8 mouse cellular contexts compared by ENCODE assay signal in the genomic region with DNA sequence AGATGAGACGGTGACA. TPM values are rescaled to one million over a fixed set of nuclear protein-coding genes. Genes with fewer than 3 reads are reported as not detected.
DNase-seq lines count a peak whose midpoint lies in the region; ATAC-seq and TF ChIP-seq lines count a peak whose summit lies in the region.

A gene (plus strand): TSS at position 8 of the 16 bp plus-strand sequence.

- peaks cover 23% of the 10 kb centered on the region for H3K4me1 ChIP-seq in heart, embryonic 12.5 days (replicated peaks)
- H3K4me1 ChIP-seq in bone marrow, adult 2 months (ENCODE audit: control insufficient read depth, insufficient read depth, low read length) = peaks cover 2% of the 10 kb centered on the region
- H3K4me1 ChIP-seq in limb, embryonic 14.5 days (ENCODE audit: control insufficient read depth, insufficient read depth, low read length) = peaks cover 11% of the 10 kb centered on the region; the same call in 1 of the 2 replicates

- DNase-seq in heart, adult 18-20 months = no peak
- no peak for DNase-seq in heart, postnatal 25 days (ENCODE audit: low spot score)
- no peak for DNase-seq in limb, embryonic 14.5 days (ENCODE audit: low spot score)
- no peak for DNase-seq in right cerebral cortex, postnatal 4 days
- no peak for DNase-seq in thymus, postnatal 4 days
- no peak for DNase-seq in right cerebral cortex, postnatal 36 days (ENCODE audit: low spot score in 2 of 2)

- H3K4me3 ChIP-seq in heart, embryonic 12.5 days = peak within 1 kb of the TSS; percentile 87
- peak within 1 kb of the TSS; percentile 51 for H3K4me3 ChIP-seq in bone marrow, adult 2 months (replicated peaks; ENCODE audit: control insufficient read depth, low read depth, low read length)
- H3K4me3 ChIP-seq in limb, embryonic 14.5 days (replicated peaks; ENCODE audit: low read length) = peak within 1 kb of the TSS; percentile 87

- no peak for TF ChIP-seq CTCF in bone marrow, adult 2 months (IDR thresholded peaks at IDR 0.05; ENCODE audit: control insufficient read depth, insufficient read depth, low read length)

- H3K27ac ChIP-seq in heart, embryonic 12.5 days (ENCODE audit: poor library complexity, severe bottlenecking) = peak within 1 kb of the TSS; percentile 89
- no peak within 1 kb of the TSS; the same call in 1 of the 2 replicates for H3K27ac ChIP-seq in bone marrow, adult 2 months (ENCODE audit: control insufficient read depth, insufficient read depth, low read depth, low read length, poor library complexity)
- peak within 1 kb of the TSS; percentile 86 for H3K27ac ChIP-seq in limb, embryonic 14.5 days (replicated peaks; ENCODE audit: low read depth, low read length)

- intact Hi-C loops in heart, postnatal 25 days (cut with DNase I) = no loop called here

- WGBS in heart, embryonic 12.5 days = 0% methylated on average over 1 of the region's 1 CpGs
- 0% methylated on average over 1 of the region's 1 CpGs for WGBS in bone marrow, adult 2 months
- WGBS in limb, embryonic 14.5 days = 0% methylated on average over 1 of the region's 1 CpGs

- peak within 1 kb of the TSS; percentile 76 for H3K4me2 ChIP-seq in heart, embryonic 12.5 days
- H3K4me2 ChIP-seq in limb, embryonic 14.5 days (replicated peaks; ENCODE audit: low read depth, low read length, severe bottlenecking) = peak within 1 kb of the TSS; percentile 80

- ATAC-seq in heart, embryonic 12.5 days (ENCODE audit: insufficient number of reproducible peaks, low FRiP score) = no peak
- no peak for ATAC-seq in limb, embryonic 14.5 days (ENCODE audit: low FRiP score, low read depth)

- peaks cover 33% of the 10 kb centered on the region for H3K36me3 ChIP-seq in heart, embryonic 12.5 days
- peaks cover 33% of the 10 kb centered on the region for H3K36me3 ChIP-seq in limb, embryonic 14.5 days (ENCODE audit: control insufficient read depth, insufficient read depth, low read length)

- no peak for TF ChIP-seq POLR2A in bone marrow, adult 2 months (IDR thresholded peaks at IDR 0.05; ENCODE audit: borderline replicate concordance, control insufficient read depth, low read depth, low read length)
- no peak for TF ChIP-seq POLR2A in limb, embryonic 14.5 days (IDR thresholded peaks at IDR 0.05; ENCODE audit: borderline replicate concordance, extremely low read depth, insufficient read depth, insufficient read length)

- no peaks in the 10 kb centered on the region for H3K9me3 ChIP-seq in heart, embryonic 12.5 days (replicated peaks)
- H3K9me3 ChIP-seq in limb, embryonic 14.5 days (ENCODE audit: control insufficient read depth, low read length) = no peaks in the 10 kb centered on the region

- no peaks in the 10 kb centered on the region for H3K27me3 ChIP-seq in heart, embryonic 12.5 days (replicated peaks)
- no peaks in the 10 kb centered on the region for H3K27me3 ChIP-seq in limb, embryonic 14.5 days (ENCODE audit: control insufficient read depth, insufficient read depth, low read length)

- peak within 1 kb of the TSS; percentile 97 for H3K9ac ChIP-seq in heart, embryonic 12.5 days
- peak within 1 kb of the TSS; percentile 77 for H3K9ac ChIP-seq in limb, embryonic 14.5 days (ENCODE audit: low read depth, low read length, severe bottlenecking)

RNA-seq across cellular contexts. Expression of the gene that starts here (rescaled TPM):
- 14.3 and 15.2 TPM in 2 replicates for polyA plus RNA-seq in heart, embryonic 12.5 days (2016; fragmentation: Nextera tagmentation; extraction: Ambion mirVana)
- total RNA-seq in heart, adult 18-20 months (2021) = 1 to 10 TPM; 8.7 to 9.4 TPM
- 0.54 and 1.7 TPM in 2 replicates for polyA plus RNA-seq in bone marrow, adult 2 months (2011; ENCODE audit: insufficient read depth, insufficient read length, low replicate concordance, missing spikeins)
- total RNA-seq in heart, postnatal 25 days (2021) = 10 to 100 TPM; 15.2 to 17.4 TPM
- polyA plus RNA-seq in limb, embryonic 14.5 days (2012; rRNA removed) = 64.3 and 89.3 TPM in 2 replicates
- 11.5 and 13.7 TPM in 2 replicates for polyA plus RNA-seq in limb, embryonic 14.5 days (2014; fragmentation: Nextera tagmentation; extraction: Ambion mirVana)
